Mouse (Mus musculus): ENCODE measurements around the gene Gnai2. TPM values are rescaled to one million over a fixed set of nuclear protein-coding genes. Genes with fewer than 3 reads are reported as not detected.

Gnai2 gene
- polyA plus RNA-seq, 1 experiment: 388 TPM

DNA sequence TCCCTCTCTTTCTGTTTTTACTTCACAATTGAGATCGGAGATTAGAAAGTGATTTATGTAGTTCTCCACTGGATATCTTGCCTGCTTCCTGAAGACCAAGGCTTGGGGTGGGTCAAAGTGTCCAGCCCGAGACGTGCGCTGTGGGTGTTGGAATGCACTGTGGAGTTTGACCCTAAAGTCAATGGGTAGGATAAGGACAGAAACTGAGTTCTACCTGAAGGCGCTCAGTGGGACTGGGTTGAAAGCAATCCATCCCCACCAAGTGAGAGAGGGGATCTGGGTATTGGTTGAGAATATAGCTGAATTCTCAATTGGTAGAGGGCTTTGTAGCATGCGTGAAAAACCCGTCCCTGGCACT is 10.0 kb upstream of the Gnai2 start:
- TF ChIP-seq POLR2A (IDR thresholded peaks at IDR 0.05; ENCODE audit: low read depth, low read length) (no peak), CTCF (IDR thresholded peaks at IDR 0.05; ENCODE audit: borderline replicate concordance, insufficient read depth, low read length) (no peak)
- no peak overlapping the region for H3K27ac ChIP-seq (ENCODE audit: insufficient read depth, low read length)
- 0 out of 2 replicates have a peak, but pooled peaks cover 5% of the 10 kb centered on the region for H3K4me1 ChIP-seq (ENCODE audit: control insufficient read depth, insufficient read depth, low read length)
- no peak overlapping the region for H3K4me3 ChIP-seq (ENCODE audit: insufficient read depth, low read length)

DNA sequence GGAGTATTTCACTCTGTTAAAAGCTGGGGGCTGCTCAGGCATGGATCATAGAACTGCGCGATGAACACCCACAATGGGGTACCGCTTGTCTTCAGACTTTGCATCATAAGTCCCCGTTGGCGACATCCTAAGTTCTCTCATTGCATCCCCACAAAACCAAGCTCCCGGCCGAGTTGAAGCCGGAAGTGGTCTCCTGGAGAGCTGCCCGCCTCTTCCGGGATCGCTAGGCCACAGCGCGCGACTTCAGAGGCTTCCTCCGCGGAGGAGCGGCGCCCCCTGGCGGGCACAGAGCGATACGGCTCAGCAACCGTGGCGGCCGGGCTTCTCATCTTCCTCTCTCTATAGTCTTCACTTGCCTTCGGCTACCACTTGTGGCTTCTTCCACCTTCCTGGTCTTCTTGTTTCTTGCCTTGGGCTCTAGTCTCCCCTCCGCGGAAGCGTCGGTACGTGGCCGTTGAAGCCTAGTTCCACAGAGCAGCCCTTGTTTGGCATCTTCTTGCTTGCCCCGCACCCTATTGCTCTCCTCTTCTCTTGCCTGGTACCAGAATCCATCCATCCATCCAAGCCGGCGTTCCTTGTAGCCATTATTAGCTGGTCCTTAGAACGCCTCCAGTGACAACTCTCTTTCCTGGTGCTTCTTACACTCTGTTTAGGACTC is 9.5 kb upstream of the Gnai2 start:
- Histone ChIP-seq H3K4me3 (ENCODE audit: insufficient read depth, low read length) (peak overlapping the region; percentile 17), H3K27ac (ENCODE audit: insufficient read depth, low read length) (no peak overlapping the region), H3K4me1 (ENCODE audit: control insufficient read depth, insufficient read depth, low read length) (0 out of 2 replicates have a peak, but pooled peaks cover 5% of the 10 kb centered on the region)
- TF ChIP-seq CTCF (IDR thresholded peaks at IDR 0.05; ENCODE audit: borderline replicate concordance, insufficient read depth, low read length) (peak; percentile 81), POLR2A (IDR thresholded peaks at IDR 0.05; ENCODE audit: low read depth, low read length) (peak; percentile 73)

DNA sequence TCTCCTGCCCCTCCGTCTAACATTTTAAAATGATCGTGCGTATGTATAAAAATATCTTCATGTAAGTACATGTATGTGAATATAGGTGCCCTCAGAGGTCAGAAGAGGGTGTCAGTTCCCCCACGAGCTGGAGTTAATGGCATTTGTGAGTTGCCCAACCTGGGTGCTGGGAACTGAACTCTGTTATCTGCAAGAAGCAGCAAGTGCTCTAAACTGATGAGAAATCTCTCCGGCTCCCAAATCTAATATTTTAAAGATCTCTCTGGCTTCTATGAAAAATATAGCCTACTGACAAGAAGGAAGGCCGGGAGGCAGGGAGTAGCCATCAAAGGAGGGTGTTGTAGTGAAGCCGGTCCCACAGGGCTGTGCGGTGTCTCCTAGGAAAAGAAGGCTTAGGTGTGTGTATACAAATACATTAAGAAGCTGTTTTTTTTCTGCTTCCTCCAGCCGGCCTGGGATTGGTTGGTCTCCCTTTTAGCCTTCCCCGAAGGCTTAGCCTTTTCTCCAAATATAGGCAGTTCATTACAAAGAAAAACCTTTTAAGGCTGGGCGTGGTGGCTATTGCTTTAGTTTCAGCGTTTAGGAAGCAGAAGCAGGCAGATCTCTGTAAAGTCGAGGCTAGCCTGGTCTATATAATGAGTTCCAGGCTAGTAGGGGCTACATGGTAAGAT is 8.5 kb upstream of the Gnai2 start:
- no peak overlapping the region for H3K4me3 ChIP-seq (ENCODE audit: insufficient read depth, low read length)
- H3K27ac ChIP-seq (ENCODE audit: insufficient read depth, low read length): no peak overlapping the region
- TF ChIP-seq CTCF (IDR thresholded peaks at IDR 0.05; ENCODE audit: borderline replicate concordance, insufficient read depth, low read length) (no peak), POLR2A (IDR thresholded peaks at IDR 0.05; ENCODE audit: low read depth, low read length) (no peak)

GRCm38 (mm10) chr9:107641666-107642065 is 6.5 kb upstream of the Gnai2 start:
- H3K4me3 ChIP-seq (ENCODE audit: insufficient read depth, low read length): no peak overlapping the region
- H3K27ac ChIP-seq (ENCODE audit: insufficient read depth, low read length): no peak overlapping the region
- TF ChIP-seq POLR2A (IDR thresholded peaks at IDR 0.05; ENCODE audit: low read depth, low read length): no peak
- no peak for TF ChIP-seq CTCF (IDR thresholded peaks at IDR 0.05; ENCODE audit: borderline replicate concordance, insufficient read depth, low read length)
- H3K4me1 ChIP-seq (ENCODE audit: control insufficient read depth, insufficient read depth, low read length): 0 out of 2 replicates have a peak, but pooled peaks cover 5% of the 10 kb centered on the region

More for the DNA sequence above, 8.5 kb upstream of the Gnai2 start:
- 0 out of 2 replicates have a peak, but pooled peaks cover 5% of the 10 kb centered on the region for H3K4me1 ChIP-seq (ENCODE audit: control insufficient read depth, insufficient read depth, low read length)

DNA sequence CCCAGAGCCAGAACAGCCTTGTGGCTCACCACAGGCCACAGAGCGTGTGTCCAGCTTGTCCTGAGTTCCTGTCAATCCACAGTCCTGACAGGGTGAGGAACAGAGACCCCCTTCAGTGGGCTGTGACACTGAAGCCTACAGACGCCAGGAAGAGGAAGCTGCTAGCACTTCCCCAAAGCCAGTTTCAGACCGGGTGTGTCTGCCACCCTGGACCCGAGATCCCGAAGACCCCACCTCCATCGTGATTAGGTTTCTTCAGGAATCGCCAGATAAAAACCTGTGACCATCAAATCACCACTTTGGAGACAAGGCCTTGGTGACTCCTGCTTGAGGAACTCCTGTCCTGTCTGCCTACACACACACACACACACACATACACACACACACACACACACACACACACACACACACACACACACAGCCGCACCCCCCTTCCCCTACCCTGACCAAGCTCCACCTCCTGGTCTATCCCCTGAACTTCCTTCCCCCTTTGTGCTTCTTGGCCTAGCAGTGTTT is 5.1 kb upstream of the Gnai2 start:
- Histone ChIP-seq H3K27ac (ENCODE audit: insufficient read depth, low read length) (no peak overlapping the region), H3K4me1 (ENCODE audit: control insufficient read depth, insufficient read depth, low read length) (peaks cover 5% of the 10 kb centered on the region; the same call in 1 of the 2 replicates), H3K4me3 (ENCODE audit: insufficient read depth, low read length) (no peak overlapping the region)
- TF ChIP-seq CTCF (IDR thresholded peaks at IDR 0.05; ENCODE audit: borderline replicate concordance, insufficient read depth, low read length): no peak
- no peak for TF ChIP-seq POLR2A (IDR thresholded peaks at IDR 0.05; ENCODE audit: low read depth, low read length)

GRCm38 (mm10) chr9:107637070-107637469 is 1.9 kb upstream of the Gnai2 start:
- TF ChIP-seq CTCF (IDR thresholded peaks at IDR 0.05; ENCODE audit: borderline replicate concordance, insufficient read depth, low read length) (no peak), POLR2A (IDR thresholded peaks at IDR 0.05; ENCODE audit: low read depth, low read length) (no peak)
- Histone ChIP-seq H3K4me1 (ENCODE audit: control insufficient read depth, insufficient read depth, low read length) (no peaks in the 10 kb centered on the region; the same call in 1 of the 2 replicates), H3K27ac (ENCODE audit: insufficient read depth, low read length) (no peak overlapping the region), H3K4me3 (ENCODE audit: insufficient read depth, low read length) (no peak overlapping the region)

- H3K4me1 ChIP-seq (ENCODE audit: control insufficient read depth, insufficient read depth, low read length): peaks cover 7% of the 10 kb centered on the region; the same call in 1 of the 2 replicates
- peak overlapping the region; percentile 96 for H3K4me3 ChIP-seq (ENCODE audit: insufficient read depth, low read length)
- peak overlapping the region; percentile 80 for H3K27ac ChIP-seq (ENCODE audit: insufficient read depth, low read length)
- no peak for TF ChIP-seq CTCF (IDR thresholded peaks at IDR 0.05; ENCODE audit: borderline replicate concordance, insufficient read depth, low read length)
- TF ChIP-seq POLR2A (IDR thresholded peaks at IDR 0.05; ENCODE audit: low read depth, low read length): no peak
Observed at GRCm38 (mm10) chr9:107634406-107635278, 525 bp downstream of the Gnai2 start.

DNA sequence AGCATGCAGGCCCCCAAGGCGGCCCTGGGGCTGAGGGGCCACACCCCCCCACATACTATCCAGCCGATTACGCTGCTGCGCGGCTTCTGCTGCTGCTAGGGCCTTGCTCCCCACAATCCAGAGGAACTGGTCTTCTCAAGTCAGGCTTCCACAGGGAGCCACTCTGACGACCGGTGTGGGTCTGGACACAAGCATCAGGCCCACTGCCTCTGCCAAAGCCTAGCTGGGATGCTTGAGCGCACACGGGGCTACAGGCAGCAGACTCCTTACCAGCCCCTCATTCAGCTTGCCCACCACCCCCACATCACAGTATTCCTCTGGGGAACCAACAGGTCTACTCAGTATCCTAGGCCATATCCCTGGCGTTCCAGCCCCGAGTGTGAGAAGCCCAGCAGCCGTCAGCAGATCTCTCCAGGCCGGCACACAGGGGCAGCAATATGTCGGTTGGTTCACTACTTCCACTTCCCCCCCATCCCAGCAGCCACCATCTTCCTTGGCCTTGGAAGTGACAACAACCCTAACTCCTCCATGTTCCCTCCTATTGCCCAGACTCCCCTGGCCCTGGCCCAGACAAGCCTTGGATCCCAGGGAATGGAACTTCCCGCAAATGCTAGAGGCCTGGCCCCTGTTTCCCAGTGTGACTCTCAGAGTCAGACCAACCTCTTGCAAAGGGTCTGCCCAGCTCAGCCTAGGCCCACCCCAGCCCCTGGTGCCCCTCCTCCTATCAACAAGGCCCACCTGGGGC is 1.3 kb downstream of the Gnai2 start:
- TF ChIP-seq CTCF (IDR thresholded peaks at IDR 0.05; ENCODE audit: borderline replicate concordance, insufficient read depth, low read length) (no peak), POLR2A (IDR thresholded peaks at IDR 0.05; ENCODE audit: low read depth, low read length) (peak; percentile 40; the same call in 1 of the 2 replicates)
- peak overlapping the region; percentile 80 for H3K27ac ChIP-seq (ENCODE audit: insufficient read depth, low read length)
- peak overlapping the region; percentile 96 for H3K4me3 ChIP-seq (ENCODE audit: insufficient read depth, low read length)
- H3K4me1 ChIP-seq (ENCODE audit: control insufficient read depth, insufficient read depth, low read length): peaks cover 11% of the 10 kb centered on the region; the same call in 1 of the 2 replicates

All from embryonic fibroblast, embryonic 13.5 days (primary cell).